Mouse (Mus musculus) midbrain, embryonic 11.5 days (tissue): ENCODE measurements around the gene Lpcat1. TPM values are rescaled to one million over a fixed set of nuclear protein-coding genes. Genes with fewer than 3 reads are reported as not detected.

Source experiments
- ATAC-seq: fragments of 200-750 bp; cut with Nextera tagmentation; 2 replicates; pipeline ENCODE4 v1.8.0; 2017; ENCODE audit warnings: moderate TSS enrichment, moderate library complexity; ENCODE audit not compliant: low FRiP score
- DNase-seq: peaks from one replicate; pipeline ENCODE4 v3.0.0; 2015; ENCODE audit warnings: low spot score; ENCODE audit errors: missing footprints
- H3K27ac ChIP-seq: fragments of 300-500 bp; sonication (generic); 2 replicates; pipeline ENCODE4 v1.5.1; 2014; ENCODE audit warnings: low read depth, low read length
- H3K27me3 ChIP-seq: fragments of 300-500 bp; sonication (generic); 2 replicates; pipeline ENCODE4 v1.6.1; 2014; ENCODE audit warnings: mild to moderate bottlenecking, low read length, moderate library complexity, mixed read lengths; ENCODE audit not compliant: control insufficient read depth, insufficient read depth
- H3K36me3 ChIP-seq: fragments of 300-500 bp; sonication (generic); 2 replicates; pipeline ENCODE4 v1.6.1; 2014; ENCODE audit warnings: mild to moderate bottlenecking, low read length, moderate library complexity, mixed read lengths; ENCODE audit not compliant: control insufficient read depth, insufficient read depth
- H3K4me1 ChIP-seq: fragments of 300-500 bp; sonication (generic); 2 replicates; pipeline ENCODE4 v1.6.1; 2014; ENCODE audit warnings: low read length; ENCODE audit not compliant: control insufficient read depth, insufficient read depth
- H3K4me2 ChIP-seq: fragments of 300-500 bp; sonication (generic); 2 replicates; pipeline ENCODE4 v1.6.1; 2014; ENCODE audit warnings: mild to moderate bottlenecking, moderate library complexity
- H3K4me3 ChIP-seq: fragments of 300-500 bp; sonication (generic); 2 replicates; pipeline ENCODE4 v1.5.1; 2014; ENCODE audit warnings: low read depth, low read length
- H3K9ac ChIP-seq: fragments of 300-500 bp; sonication (generic); 2 replicates; pipeline ENCODE4 v1.6.1; 2014; ENCODE audit warnings: low read length
- H3K9me3 ChIP-seq: fragments of 300-500 bp; sonication (generic); 2 replicates; pipeline ENCODE4 v1.6.1; 2016; ENCODE audit warnings: low read length; ENCODE audit not compliant: control insufficient read depth
- WGBS: fragments of 180-500 bp; shearing (Covaris S2); extraction: QIAGEN DNeasy Blood & Tissue Kit; methylation state at CpG from one replicate; pipeline ENCODE4 v1.1.7; 2014; 5-methylcytosine and 5-hydroxymethylcytosine counted together
- polyA plus RNA-seq: library from polyadenylated mRNA; unstranded; fragments of >200 nt; fragmentation: Nextera tagmentation; extraction: Ambion mirVana; gene quantifications from 2 replicates; pipeline ENCODE4 v1.2.1, GENCODE M21; 2014

The Lpcat1 gene
- polyA plus RNA-seq, 1 experiment from 2014 or later = 52.0 TPM

GRCm38 (mm10) chr13:73469257-73469967 is 2.4 kb downstream of the Lpcat1 start:
- H3K4me1 ChIP-seq = peaks cover 17% of the 10 kb centered on the region
- no peak for ATAC-seq
- peak overlapping the region; percentile 95; the same call in 1 of the 2 replicates for H3K9ac ChIP-seq
- DNase-seq = peak; percentile 62
- H3K27me3 ChIP-seq = no peaks in the 10 kb centered on the region
- H3K9me3 ChIP-seq = no peaks in the 10 kb centered on the region
- WGBS = 70% methylated on average over 9 of the region's 9 CpGs
- peak overlapping the region; percentile 18 for H3K4me2 ChIP-seq
- no peaks in the 10 kb centered on the region for H3K36me3 ChIP-seq
- no peak overlapping the region for H3K4me3 ChIP-seq
- no peak overlapping the region for H3K27ac ChIP-seq

GRCm38 (mm10) chr13:73472481-73472880 is 5.5 kb downstream of the Lpcat1 start:
- no peak overlapping the region for H3K9ac ChIP-seq
- H3K4me1 ChIP-seq = peaks cover 17% of the 10 kb centered on the region
- ATAC-seq (no peak), DNase-seq (peak; percentile 44)
- no peaks in the 10 kb centered on the region for H3K36me3 ChIP-seq
- no peaks in the 10 kb centered on the region for H3K27me3 ChIP-seq
- 78% methylated on average over 3 of the region's 3 CpGs for WGBS
- H3K27ac ChIP-seq = no peak overlapping the region
- no peak overlapping the region for H3K4me3 ChIP-seq
- no peaks in the 10 kb centered on the region for H3K9me3 ChIP-seq
- no peak overlapping the region for H3K4me2 ChIP-seq

- Histone ChIP-seq H3K4me3 (no peak overlapping the region), H3K27ac (no peak overlapping the region), H3K9ac (no peak overlapping the region), H3K36me3 (no peaks in the 10 kb centered on the region), H3K4me2 (no peak overlapping the region), H3K27me3 (no peaks in the 10 kb centered on the region), H3K4me1 (peaks cover 9% of the 10 kb centered on the region), H3K9me3 (no peaks in the 10 kb centered on the region)
- WGBS = 90% methylated on average over 2 of the region's 2 CpGs
- DNase-seq = peak; percentile 60
- no peak for ATAC-seq
Measured at GRCm38 (mm10) chr13:73473746-73474145, 6.7 kb downstream of the Lpcat1 start.

GRCm38 (mm10) chr13:73474163-73474562 is 7.2 kb downstream of the Lpcat1 start:
- DNase-seq (no peak), ATAC-seq (no peak)
- no peaks in the 10 kb centered on the region for H3K27me3 ChIP-seq
- no peak overlapping the region for H3K4me2 ChIP-seq
- no peak overlapping the region for H3K27ac ChIP-seq
- H3K9me3 ChIP-seq = no peaks in the 10 kb centered on the region
- peaks cover 5% of the 10 kb centered on the region for H3K4me1 ChIP-seq
- no peak overlapping the region for H3K9ac ChIP-seq
- 82% methylated on average over 6 of the region's 6 CpGs for WGBS
- H3K36me3 ChIP-seq = no peaks in the 10 kb centered on the region
- H3K4me3 ChIP-seq = no peak overlapping the region

- DNase-seq (peak; percentile 61), ATAC-seq (0 out of 2 replicates have a peak, but pooled peaks have one; percentile 24)
- no peak overlapping the region for H3K4me3 ChIP-seq
- H3K36me3 ChIP-seq = no peaks in the 10 kb centered on the region
- H3K4me2 ChIP-seq = no peak overlapping the region
- no peaks in the 10 kb centered on the region for H3K9me3 ChIP-seq
- H3K27me3 ChIP-seq = no peaks in the 10 kb centered on the region
- H3K4me1 ChIP-seq = no peaks in the 10 kb centered on the region
- 96% methylated on average over 12 of the region's 12 CpGs for WGBS
- H3K27ac ChIP-seq = no peak overlapping the region; the same call in 1 of the 2 replicates
- no peak overlapping the region for H3K9ac ChIP-seq
Measured at GRCm38 (mm10) chr13:73475058-73475980, 8.3 kb downstream of the Lpcat1 start.

GRCm38 (mm10) chr13:73476259-73476658 is 9.3 kb downstream of the Lpcat1 start:
- no peak overlapping the region for H3K4me2 ChIP-seq
- no peaks in the 10 kb centered on the region for H3K9me3 ChIP-seq
- ATAC-seq = no peak
- no peak for DNase-seq
- H3K9ac ChIP-seq = no peak overlapping the region
- WGBS = 91% methylated on average over 5 of the region's 5 CpGs
- no peaks in the 10 kb centered on the region for H3K27me3 ChIP-seq
- H3K36me3 ChIP-seq = no peaks in the 10 kb centered on the region
- H3K4me3 ChIP-seq = no peak overlapping the region
- no peaks in the 10 kb centered on the region for H3K4me1 ChIP-seq
- H3K27ac ChIP-seq = no peak overlapping the region

GRCm38 (mm10) chr13:73476796-73477195 is 9.8 kb downstream of the Lpcat1 start:
- WGBS = 89% methylated on average over 8 of the region's 8 CpGs
- Histone ChIP-seq H3K36me3 (no peaks in the 10 kb centered on the region), H3K9ac (no peak overlapping the region), H3K4me2 (no peak overlapping the region), H3K27ac (no peak overlapping the region), H3K27me3 (no peaks in the 10 kb centered on the region), H3K4me3 (no peak overlapping the region), H3K9me3 (no peaks in the 10 kb centered on the region), H3K4me1 (no peaks in the 10 kb centered on the region)
- DNase-seq (peak; percentile 57), ATAC-seq (no peak)

- ATAC-seq (no peak), DNase-seq (no peak)
- Histone ChIP-seq H3K4me1 (no peaks in the 10 kb centered on the region), H3K36me3 (no peaks in the 10 kb centered on the region), H3K9ac (no peak overlapping the region), H3K9me3 (no peaks in the 10 kb centered on the region), H3K27ac (no peak overlapping the region), H3K27me3 (no peaks in the 10 kb centered on the region), H3K4me2 (no peak overlapping the region), H3K4me3 (no peak overlapping the region)
- 89% methylated on average over 2 of the region's 2 CpGs for WGBS
Measured at GRCm38 (mm10) chr13:73477841-73478240, 10.8 kb downstream of the Lpcat1 start.

- peak; percentile 53 for DNase-seq
- H3K9ac ChIP-seq = no peak overlapping the region
- ATAC-seq = no peak
- H3K4me2 ChIP-seq = no peak overlapping the region
- H3K36me3 ChIP-seq = peaks cover 4% of the 10 kb centered on the region
- 87% methylated on average over 7 of the region's 7 CpGs for WGBS
- H3K9me3 ChIP-seq = no peaks in the 10 kb centered on the region
- H3K27me3 ChIP-seq = no peaks in the 10 kb centered on the region
- no peak overlapping the region for H3K27ac ChIP-seq
- no peak overlapping the region for H3K4me3 ChIP-seq
- H3K4me1 ChIP-seq = no peaks in the 10 kb centered on the region
Measured at GRCm38 (mm10) chr13:73482476-73482875, 15.5 kb downstream of the Lpcat1 start.
